Mouse (Mus musculus): Measurements from ENCODE around the gene Nrn1l. TPM values are rescaled to one million over a fixed set of nuclear protein-coding genes. Genes with fewer than 3 reads are reported as not detected.

Nrn1l gene
- polyA plus RNA-seq, 2 experiments = 0.45 to 2.2 TPM

- ATAC-seq (ENCODE audit: low FRiP score, low read depth) (no peak), DNase-seq (ENCODE audit: low spot score) (no peak)
- no peaks in the 10 kb centered on the region for H3K27me3 ChIP-seq (ENCODE audit: control insufficient read depth, insufficient read depth, low read length)
- WGBS = 65% methylated on average over 3 of the region's 3 CpGs
- H3K27ac ChIP-seq (replicated peaks; ENCODE audit: low read depth, low read length) = no peak overlapping the region
- H3K9ac ChIP-seq (ENCODE audit: low read depth, low read length, severe bottlenecking) = no peak overlapping the region
- no peaks in the 10 kb centered on the region for H3K4me1 ChIP-seq (ENCODE audit: control insufficient read depth, insufficient read depth, low read length)
- peaks cover 19% of the 10 kb centered on the region for H3K36me3 ChIP-seq (ENCODE audit: control insufficient read depth, insufficient read depth, low read length)
- H3K9me3 ChIP-seq (ENCODE audit: control insufficient read depth, low read length) = no peaks in the 10 kb centered on the region
- H3K4me2 ChIP-seq (replicated peaks; ENCODE audit: low read depth, low read length, severe bottlenecking) = no peak overlapping the region
- no peak for TF ChIP-seq POLR2A (IDR thresholded peaks at IDR 0.05; ENCODE audit: borderline replicate concordance, extremely low read depth, insufficient read depth, insufficient read length)
- no peak overlapping the region for H3K4me3 ChIP-seq (replicated peaks; ENCODE audit: low read length)
Observed at GRCm38 (mm10) chr8:105925123-105925522, 31.8 kb downstream of the Nrn1l start.

- WGBS = 16% methylated on average over 8 of the region's 8 CpGs
- no peak overlapping the region for H3K27ac ChIP-seq (replicated peaks; ENCODE audit: low read depth, low read length)
- no peaks in the 10 kb centered on the region for H3K9me3 ChIP-seq (ENCODE audit: control insufficient read depth, low read length)
- no peaks in the 10 kb centered on the region for H3K4me1 ChIP-seq (ENCODE audit: control insufficient read depth, insufficient read depth, low read length)
- no peak for TF ChIP-seq POLR2A (IDR thresholded peaks at IDR 0.05; ENCODE audit: borderline replicate concordance, extremely low read depth, insufficient read depth, insufficient read length)
- no peak overlapping the region for H3K9ac ChIP-seq (ENCODE audit: low read depth, low read length, severe bottlenecking)
- no peaks in the 10 kb centered on the region for H3K27me3 ChIP-seq (ENCODE audit: control insufficient read depth, insufficient read depth, low read length)
- no peak overlapping the region for H3K4me2 ChIP-seq (replicated peaks; ENCODE audit: low read depth, low read length, severe bottlenecking)
- H3K4me3 ChIP-seq (replicated peaks; ENCODE audit: low read length) = no peak overlapping the region
- peaks cover 47% of the 10 kb centered on the region for H3K36me3 ChIP-seq (ENCODE audit: control insufficient read depth, insufficient read depth, low read length)
- ATAC-seq (ENCODE audit: low FRiP score, low read depth) (peak; percentile 54; the same call in 1 of the 2 replicates), DNase-seq (ENCODE audit: low spot score) (no peak)
Observed at GRCm38 (mm10) chr8:105930602-105931001, 37.2 kb downstream of the Nrn1l start.

- Histone ChIP-seq H3K4me3 (replicated peaks; ENCODE audit: low read length) (no peak overlapping the region), H3K36me3 (ENCODE audit: control insufficient read depth, insufficient read depth, low read length) (peaks cover 44% of the 10 kb centered on the region), H3K27me3 (ENCODE audit: control insufficient read depth, insufficient read depth, low read length) (no peaks in the 10 kb centered on the region), H3K4me1 (ENCODE audit: control insufficient read depth, insufficient read depth, low read length) (peaks cover 5% of the 10 kb centered on the region), H3K9ac (ENCODE audit: low read depth, low read length, severe bottlenecking) (no peak overlapping the region), H3K9me3 (ENCODE audit: control insufficient read depth, low read length) (no peaks in the 10 kb centered on the region), H3K27ac (replicated peaks; ENCODE audit: low read depth, low read length) (no peak overlapping the region), H3K4me2 (replicated peaks; ENCODE audit: low read depth, low read length, severe bottlenecking) (no peak overlapping the region)
- TF ChIP-seq POLR2A (IDR thresholded peaks at IDR 0.05; ENCODE audit: borderline replicate concordance, extremely low read depth, insufficient read depth, insufficient read length) = no peak
- 95% methylated on average over 3 of the region's 3 CpGs for WGBS
- ATAC-seq (ENCODE audit: low FRiP score, low read depth) (no peak), DNase-seq (ENCODE audit: low spot score) (no peak)
Observed at GRCm38 (mm10) chr8:105931271-105931670, 37.9 kb downstream of the Nrn1l start.

DNA sequence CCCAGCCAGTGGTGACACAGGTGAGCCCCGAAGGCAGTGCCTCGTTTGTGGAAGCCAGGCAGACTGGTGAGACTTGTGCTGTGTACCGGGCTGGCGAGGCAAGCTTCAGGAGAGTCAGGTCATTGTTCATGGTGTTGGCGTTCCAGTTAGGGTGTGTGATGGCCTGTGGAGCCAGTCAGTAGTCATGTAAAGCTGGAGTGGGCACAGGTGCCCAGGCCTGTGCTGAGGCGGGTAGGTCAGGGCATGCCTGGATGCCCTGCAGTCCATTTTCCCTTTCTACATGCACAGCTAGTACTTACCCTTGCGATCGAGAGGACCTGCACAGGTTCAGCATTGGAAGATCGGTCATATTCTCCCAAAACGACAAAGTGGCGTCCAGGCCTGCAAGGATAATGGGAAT is 39.2 kb downstream of the Nrn1l start:
- Histone ChIP-seq H3K4me2 (replicated peaks; ENCODE audit: low read depth, low read length, severe bottlenecking) (no peak overlapping the region), H3K4me3 (replicated peaks; ENCODE audit: low read length) (no peak overlapping the region), H3K9me3 (ENCODE audit: control insufficient read depth, low read length) (no peaks in the 10 kb centered on the region), H3K9ac (ENCODE audit: low read depth, low read length, severe bottlenecking) (no peak overlapping the region), H3K36me3 (ENCODE audit: control insufficient read depth, insufficient read depth, low read length) (peaks cover 40% of the 10 kb centered on the region), H3K4me1 (ENCODE audit: control insufficient read depth, insufficient read depth, low read length) (peaks cover 9% of the 10 kb centered on the region), H3K27me3 (ENCODE audit: control insufficient read depth, insufficient read depth, low read length) (no peaks in the 10 kb centered on the region), H3K27ac (replicated peaks; ENCODE audit: low read depth, low read length) (no peak overlapping the region)
- WGBS = 91% methylated on average over 11 of the region's 11 CpGs
- ATAC-seq (ENCODE audit: low FRiP score, low read depth) = no peak
- no peak for DNase-seq (ENCODE audit: low spot score)
- no peak for TF ChIP-seq POLR2A (IDR thresholded peaks at IDR 0.05; ENCODE audit: borderline replicate concordance, extremely low read depth, insufficient read depth, insufficient read length)

- H3K9me3 ChIP-seq (ENCODE audit: control insufficient read depth, low read length) = no peaks in the 10 kb centered on the region
- peaks cover 40% of the 10 kb centered on the region for H3K36me3 ChIP-seq (ENCODE audit: control insufficient read depth, insufficient read depth, low read length)
- TF ChIP-seq POLR2A (IDR thresholded peaks at IDR 0.05; ENCODE audit: borderline replicate concordance, extremely low read depth, insufficient read depth, insufficient read length) = no peak
- no peak for DNase-seq (ENCODE audit: low spot score)
- H3K4me1 ChIP-seq (ENCODE audit: control insufficient read depth, insufficient read depth, low read length) = peaks cover 16% of the 10 kb centered on the region
- no peak within 1 kb of the TSS for H3K4me2 ChIP-seq (replicated peaks; ENCODE audit: low read depth, low read length, severe bottlenecking)
- no peak within 1 kb of the TSS for H3K27ac ChIP-seq (replicated peaks; ENCODE audit: low read depth, low read length)
- no peak within 1 kb of the TSS for H3K4me3 ChIP-seq (replicated peaks; ENCODE audit: low read length)
- H3K27me3 ChIP-seq (ENCODE audit: control insufficient read depth, insufficient read depth, low read length) = no peaks in the 10 kb centered on the region
- ATAC-seq (ENCODE audit: low FRiP score, low read depth) = no peak
- WGBS = 86% methylated on average over 2 of the region's 2 CpGs
- H3K9ac ChIP-seq (ENCODE audit: low read depth, low read length, severe bottlenecking) = no peak within 1 kb of the TSS
Observed at GRCm38 (mm10) chr8:105933762-105934161, 40.4 kb downstream of the Nrn1l start, which contains the start of gene Ctrl. Gene Ctrl (minus strand): TSS chr8:105933862.

DNA sequence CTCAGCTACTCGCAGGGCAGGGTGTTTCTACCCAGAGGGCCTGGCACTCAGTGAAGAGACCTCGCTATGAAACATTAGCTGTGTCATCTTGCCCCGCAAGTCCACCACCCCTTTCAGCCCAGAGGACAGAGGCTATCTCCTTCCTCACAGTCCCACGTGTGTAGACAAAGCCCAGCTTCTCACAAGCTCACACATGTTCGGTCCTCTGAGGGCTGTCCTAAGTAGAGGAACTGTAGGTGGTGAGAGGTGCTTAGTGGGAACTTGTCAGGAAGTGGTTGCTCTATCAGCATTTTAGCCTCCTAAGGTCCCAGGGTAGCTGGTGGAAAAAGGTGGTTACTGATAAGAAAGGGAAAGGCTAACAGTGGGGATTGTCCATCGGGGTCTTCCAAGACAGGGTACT is 41.7 kb downstream of the Nrn1l start:
- DNase-seq (ENCODE audit: low spot score) (no peak), ATAC-seq (ENCODE audit: low FRiP score, low read depth) (no peak)
- H3K4me2 ChIP-seq (replicated peaks; ENCODE audit: low read depth, low read length, severe bottlenecking) = no peak overlapping the region
- no peak overlapping the region for H3K9ac ChIP-seq (ENCODE audit: low read depth, low read length, severe bottlenecking)
- H3K27me3 ChIP-seq (ENCODE audit: control insufficient read depth, insufficient read depth, low read length) = no peaks in the 10 kb centered on the region
- H3K9me3 ChIP-seq (ENCODE audit: control insufficient read depth, low read length) = no peaks in the 10 kb centered on the region
- H3K4me1 ChIP-seq (ENCODE audit: control insufficient read depth, insufficient read depth, low read length) = peaks cover 16% of the 10 kb centered on the region
- H3K36me3 ChIP-seq (ENCODE audit: control insufficient read depth, insufficient read depth, low read length) = peaks cover 46% of the 10 kb centered on the region
- no peak for TF ChIP-seq POLR2A (IDR thresholded peaks at IDR 0.05; ENCODE audit: borderline replicate concordance, extremely low read depth, insufficient read depth, insufficient read length)
- 82% methylated on average over 6 of the region's 6 CpGs for WGBS
- H3K4me3 ChIP-seq (replicated peaks; ENCODE audit: low read length) = no peak overlapping the region
- H3K27ac ChIP-seq (replicated peaks; ENCODE audit: low read depth, low read length) = no peak overlapping the region
